Mouse (Mus musculus) layer of hippocampus, postnatal 10 days (tissue): ENCODE results near the gene Zkscan16. TPM values are rescaled to one million over a fixed set of nuclear protein-coding genes. Genes with fewer than 3 reads are reported as not detected.

Source experiments
- DNase-seq, 2 experiments: peaks; one replicate each; pipeline ENCODE4 v3.0.0; 2021; ENCODE audit warnings: low spot score in 2 of 2
- total RNA-seq, 2 experiments: library from RNA; stranded (reverse); gene quantifications; 2 replicates each; pipeline ENCODE4 v1.2.3; 2021

Gene Zkscan16
- total RNA-seq, 2 experiments from 2014 or later: 22.5 to 26.9 TPM

DNA sequence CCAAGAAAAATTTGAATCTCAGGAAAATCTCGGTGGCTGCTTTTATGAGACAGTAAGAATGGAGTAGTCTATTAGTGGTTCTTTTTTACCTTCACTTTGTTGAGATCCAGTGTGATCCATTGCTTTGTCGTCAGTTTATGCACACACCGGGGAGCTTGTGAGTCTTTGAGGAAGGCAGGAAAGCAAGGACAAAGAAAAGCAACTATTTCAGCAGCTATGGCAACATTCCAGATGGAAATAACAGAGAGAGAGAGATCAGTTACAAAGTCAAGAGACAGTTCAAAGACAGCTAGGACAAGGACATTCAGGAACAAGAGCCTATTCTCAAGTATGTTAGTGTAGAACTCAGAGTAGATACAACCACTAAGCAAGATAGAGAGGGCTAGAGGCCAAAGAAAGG, 7.6 kb upstream of the Zkscan16 start:
- no peak for DNase-seq

DNA sequence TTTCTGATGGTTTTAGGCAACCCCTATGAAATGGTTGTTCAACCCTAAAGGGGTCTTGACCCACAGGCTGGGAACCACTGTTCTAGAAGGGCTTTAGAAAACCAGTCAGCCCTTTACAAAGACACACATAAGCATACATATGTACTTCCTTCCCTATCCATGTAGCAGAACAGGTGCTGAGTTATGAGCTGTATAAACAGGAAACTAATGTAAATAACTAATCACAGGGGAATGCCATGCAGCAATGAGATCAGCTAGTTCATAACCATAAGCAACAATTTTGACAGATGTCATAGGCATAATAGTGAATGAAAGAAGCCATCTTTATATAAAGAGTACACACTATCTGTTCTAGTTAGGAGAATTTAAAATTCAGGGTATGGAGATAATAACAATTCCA, 1.8 kb upstream of the Zkscan16 start:
- no peak for DNase-seq

DNA sequence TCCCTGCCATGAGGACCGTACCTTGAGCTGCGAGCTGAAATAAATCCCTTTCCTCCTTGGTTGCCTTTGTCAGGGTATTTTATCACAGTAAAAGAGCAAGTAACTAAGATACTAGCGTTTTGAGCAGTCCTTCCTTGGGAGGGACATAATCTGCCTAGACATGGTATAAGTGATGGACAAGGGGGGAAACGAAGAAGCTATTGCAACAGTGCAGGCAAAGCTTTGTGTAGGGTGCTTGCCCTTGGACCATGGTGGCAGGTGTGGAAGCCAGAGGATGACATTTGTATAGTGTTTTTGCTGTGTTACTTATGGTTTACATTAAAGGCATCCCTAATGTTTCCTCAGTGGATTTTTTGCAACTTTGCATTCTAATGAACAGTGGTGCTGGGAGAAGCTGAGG, 486 bp upstream of the Zkscan16 start:
- DNase-seq: no peak

DNA sequence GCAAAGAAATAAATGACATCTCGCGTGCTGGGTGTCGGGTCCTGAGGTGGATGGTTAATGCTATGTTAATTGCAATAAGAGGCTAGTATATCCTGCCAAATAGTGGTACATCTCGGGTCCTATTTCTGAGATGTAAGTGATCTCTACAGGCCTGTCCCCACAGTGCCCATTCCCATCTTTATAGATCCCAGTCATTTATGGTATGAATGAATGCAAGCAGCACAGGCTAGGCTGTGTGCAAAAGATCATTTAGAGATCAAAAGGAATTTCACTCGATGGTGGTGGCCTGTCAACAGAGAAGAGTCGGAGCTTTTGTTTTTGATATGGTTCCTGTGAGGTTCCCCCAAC, 752 bp downstream of the Zkscan16 start:
- DNase-seq: no peak

DNA sequence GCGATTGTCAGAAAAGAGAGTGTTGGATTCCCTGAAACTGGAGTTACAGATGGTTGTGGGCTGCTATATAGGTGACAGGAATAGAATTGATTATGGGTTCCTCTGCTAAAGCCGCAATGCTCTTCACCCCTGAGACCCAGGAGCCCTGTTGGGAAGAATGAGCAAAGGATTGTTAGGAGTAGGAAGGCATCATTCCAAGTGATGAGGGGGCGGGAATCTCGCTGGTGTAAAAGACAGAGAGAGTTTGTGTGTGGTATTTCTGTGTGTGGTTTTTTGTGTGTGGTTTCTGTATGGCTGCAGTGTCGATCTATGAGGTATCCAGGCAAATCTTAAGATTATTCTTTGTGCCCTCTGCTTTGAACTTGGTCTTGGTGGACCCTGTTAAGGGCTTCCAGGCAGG, 1.3 kb downstream of the Zkscan16 start:
- DNase-seq: no peak

DNA sequence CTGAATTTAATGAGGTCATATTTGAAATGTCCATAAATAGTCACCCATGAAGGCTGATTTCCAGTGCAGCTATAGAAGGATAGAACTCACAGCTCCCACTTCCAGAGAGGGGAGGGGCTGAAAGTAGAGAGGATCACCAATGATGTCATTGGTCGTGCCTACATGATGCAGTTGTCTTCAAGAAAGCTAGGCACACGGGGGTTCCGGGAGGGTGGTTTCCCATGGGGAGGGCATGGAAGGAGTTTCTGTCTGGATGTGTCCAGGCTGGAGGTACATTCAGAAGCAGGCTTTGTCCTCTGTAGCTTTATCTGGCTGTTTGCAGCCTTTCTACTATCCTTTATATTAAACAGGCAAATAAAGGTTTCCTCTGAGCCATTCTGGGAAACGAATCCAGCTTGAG, 5.0 kb downstream of the Zkscan16 start:
- DNase-seq: no peak

DNA sequence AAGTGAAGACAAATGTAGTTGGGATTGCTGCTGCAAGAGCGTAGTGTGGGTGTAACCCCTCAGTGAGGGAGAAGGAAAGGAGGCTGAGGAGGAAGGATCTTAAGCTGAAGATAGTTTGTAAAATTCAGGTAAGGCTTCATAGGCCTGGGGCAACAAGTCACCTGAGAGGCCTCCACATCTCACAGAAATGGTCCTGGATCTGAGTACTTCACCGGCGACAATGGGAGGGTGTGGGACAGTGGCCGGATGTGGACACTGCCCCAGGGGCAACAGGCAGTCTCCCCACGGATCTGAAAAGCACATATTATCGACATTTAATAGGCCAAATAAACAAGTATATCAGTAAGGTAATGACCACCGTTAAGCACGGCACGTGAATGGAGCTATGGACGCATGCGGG, 9.2 kb downstream of the Zkscan16 start:
- DNase-seq: no peak

DNA sequence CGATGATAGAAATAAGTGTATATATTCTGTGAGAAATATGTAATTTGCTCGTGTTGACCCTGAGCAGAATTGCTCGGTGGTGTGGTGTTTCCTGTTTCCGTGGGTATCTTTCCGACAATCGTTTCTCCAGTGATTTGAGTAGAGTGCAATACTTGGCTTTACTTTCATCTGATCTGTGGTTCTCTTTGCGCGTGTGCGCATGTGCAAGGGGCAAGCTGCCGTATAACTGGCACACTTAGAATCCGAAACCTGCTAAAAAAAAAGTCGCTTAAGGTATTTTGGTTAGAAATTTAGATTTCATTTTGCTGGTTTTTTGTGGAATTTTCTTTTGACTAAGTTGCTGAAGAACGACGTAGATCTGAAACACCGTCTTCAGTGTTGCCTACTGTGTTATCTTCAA, 18.3 kb downstream of the Zkscan16 start:
- no peak for DNase-seq

DNA sequence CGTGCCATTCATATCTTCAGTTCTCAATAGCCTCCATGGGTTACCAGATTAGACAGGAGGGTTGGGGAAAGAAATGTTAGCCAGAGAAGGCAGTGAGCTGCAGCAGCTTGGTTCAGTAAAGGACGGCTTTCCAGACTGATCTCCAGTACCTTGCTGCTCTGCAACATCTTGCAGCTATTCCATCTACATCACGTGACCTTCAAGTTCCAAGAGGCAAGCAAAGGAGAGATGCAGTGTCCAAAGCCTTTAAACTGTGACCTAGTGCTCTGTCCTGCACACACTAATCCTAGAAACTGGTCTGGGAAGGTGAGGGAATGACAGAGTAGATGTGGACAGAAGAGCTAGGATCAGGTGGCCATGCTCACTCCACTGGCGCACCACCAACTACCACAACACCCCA, 19.8 kb downstream of the Zkscan16 start:
- no peak for DNase-seq

DNA sequence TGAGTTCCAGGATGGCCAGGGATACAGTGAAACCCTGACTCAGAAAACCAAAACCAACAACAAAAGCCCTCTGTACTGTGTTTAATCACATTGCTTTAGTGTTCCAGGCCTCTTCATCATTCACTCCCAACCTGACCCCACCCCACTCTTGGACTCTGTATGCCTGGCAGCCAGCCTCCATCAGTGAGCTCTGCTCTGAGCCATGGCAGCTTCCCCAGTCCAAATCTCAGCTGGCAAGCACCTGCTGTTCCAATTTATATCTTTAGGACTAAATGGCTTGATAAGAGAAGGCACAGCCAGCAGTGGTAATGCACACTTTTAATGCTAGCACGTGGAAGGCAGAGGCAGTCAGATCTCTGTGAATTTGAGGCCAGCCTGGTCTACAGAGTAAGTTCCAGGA, 21.7 kb downstream of the Zkscan16 start:
- no peak for DNase-seq

DNA sequence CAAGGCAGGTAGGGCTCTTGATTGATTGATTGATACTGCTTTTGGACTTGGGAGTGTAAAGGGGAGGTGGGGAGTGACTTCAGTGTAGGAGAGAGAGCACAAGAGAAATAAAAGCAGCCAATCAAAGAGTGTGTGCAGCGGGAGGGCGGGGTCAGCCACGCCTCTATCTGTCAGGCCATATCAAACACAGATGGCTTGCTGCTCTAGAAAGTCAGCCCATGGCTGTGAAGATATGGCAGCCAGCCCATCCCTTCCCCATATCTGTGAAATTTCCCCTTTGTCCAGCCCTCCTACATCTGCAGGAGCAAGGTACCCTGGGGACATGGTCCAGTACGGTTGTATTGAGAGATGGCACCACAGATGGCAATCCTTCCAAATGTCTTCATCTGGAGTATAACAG, 27.2 kb downstream of the Zkscan16 start:
- DNase-seq: no peak

DNA sequence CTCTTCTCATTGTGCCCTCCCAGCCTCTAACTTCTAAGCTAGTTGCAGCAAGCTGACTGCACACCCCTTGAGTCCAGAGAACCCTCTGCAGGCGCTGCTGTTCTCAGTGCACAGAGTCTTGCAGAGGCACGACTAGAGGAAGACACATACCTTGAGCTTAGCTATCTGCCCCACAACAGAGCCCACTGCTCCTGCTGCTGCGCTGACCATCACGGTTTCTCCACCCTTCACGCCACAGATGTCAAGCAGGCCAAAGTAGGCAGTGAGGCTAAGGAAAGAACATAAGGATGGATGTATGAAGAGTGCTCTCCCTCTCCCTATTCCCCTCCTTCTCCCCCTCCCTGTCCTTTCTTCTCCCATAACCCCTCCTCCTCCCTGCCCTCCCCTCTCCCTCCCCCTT, 32.3 kb downstream of the Zkscan16 start:
- no peak for DNase-seq

DNA sequence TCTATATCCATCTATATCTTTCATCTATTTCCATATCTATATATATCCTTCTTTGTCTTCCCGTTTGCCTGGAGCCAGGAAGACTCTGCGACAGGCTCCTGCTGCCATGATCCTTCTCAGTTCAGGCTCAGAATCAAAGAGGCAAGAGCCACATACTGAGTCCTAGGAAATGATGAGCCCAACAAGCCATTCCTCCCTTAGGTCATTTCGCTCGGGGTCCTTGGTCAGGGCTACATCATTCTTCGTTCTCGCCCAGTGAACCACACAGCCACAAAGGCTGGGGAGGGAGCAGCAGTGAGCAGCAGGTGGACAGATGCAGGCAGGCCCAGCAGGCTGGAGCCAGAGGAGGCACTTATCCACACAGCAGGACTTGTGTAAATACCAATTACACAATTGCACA, 38.0 kb downstream of the Zkscan16 start:
- no peak for DNase-seq

DNA sequence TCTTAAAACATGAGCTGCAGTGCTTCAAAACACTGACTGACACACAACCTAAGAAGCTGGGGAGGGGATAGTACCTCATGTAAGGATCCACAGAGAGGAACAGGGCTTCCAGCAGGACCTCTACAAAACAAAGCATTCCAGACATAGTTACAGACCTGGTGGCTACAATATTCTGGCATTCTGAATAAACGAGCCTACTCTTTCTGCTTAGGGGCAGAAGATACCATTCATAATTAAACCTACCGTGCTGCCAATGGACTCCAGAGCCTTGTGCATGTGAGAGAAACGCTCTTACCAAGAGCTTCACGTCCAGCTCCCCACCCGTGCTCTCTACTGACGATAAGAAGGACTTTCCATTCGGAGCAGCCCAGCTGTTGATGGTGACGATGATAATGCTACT, 39.4 kb downstream of the Zkscan16 start:
- DNase-seq: no peak

DNA sequence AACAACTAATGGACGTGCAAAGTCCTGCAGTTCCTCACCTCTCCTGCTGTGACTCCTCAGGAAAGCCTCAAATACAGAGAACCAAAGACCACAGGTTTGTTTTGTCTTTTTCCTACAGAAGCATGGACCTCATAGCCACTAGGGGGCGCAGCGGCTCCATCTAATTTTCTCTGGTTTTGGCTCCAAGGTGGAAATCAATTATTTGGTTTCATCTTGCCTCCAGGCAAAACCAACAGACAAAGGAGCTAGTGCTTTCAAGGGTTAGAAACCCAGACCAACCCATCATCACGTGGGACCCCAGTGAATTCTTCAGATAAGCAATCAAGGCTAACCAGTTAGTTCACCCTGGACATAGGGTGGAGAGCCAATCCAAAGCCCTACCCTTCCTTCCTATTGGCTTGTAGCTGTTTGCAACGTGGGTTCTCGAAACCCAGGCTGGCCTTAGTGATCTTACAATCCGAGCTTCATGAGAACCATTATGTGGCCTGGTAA, 41.8 kb downstream of the Zkscan16 start:
- peak; percentile 88 to 89 for DNase-seq

DNA sequence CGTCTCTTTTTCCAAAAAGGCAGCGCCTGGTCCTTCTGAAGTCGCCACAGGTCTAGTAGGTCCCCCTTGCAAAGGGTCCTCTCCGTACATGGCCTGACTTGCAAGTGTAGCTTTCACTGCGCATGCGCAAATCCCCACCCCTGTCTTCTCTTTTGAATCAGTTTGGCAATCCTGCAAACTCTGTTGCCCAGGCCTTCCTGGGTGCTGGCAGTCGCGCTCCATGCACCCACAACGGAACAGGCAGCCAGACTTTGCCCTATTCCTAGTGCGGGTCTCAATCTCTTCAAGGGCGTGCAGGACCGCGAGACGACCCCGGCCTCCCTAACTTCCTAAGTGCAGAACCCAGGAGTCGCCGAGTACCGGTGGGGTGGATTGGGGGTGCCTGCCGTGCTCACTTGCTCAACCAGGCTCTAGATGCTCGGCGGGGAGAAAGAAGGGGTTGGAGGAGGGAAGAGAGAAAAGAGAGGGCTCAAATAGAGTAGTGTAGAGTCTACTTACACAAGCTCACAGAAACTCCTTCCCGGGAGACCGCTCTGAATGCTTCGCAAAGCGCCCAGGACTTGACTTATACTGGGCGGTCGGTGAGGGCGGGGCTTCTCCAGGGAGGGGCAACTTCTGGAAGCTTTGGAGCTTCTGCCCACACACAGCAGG, 43.2 kb downstream of the Zkscan16 start, which contains the start of gene Ptgr1:
TSS of gene Ptgr1 (minus strand) at position 580 of the 651 bp plus-strand sequence.
- DNase-seq: peak; percentile 72 to 85

DNA sequence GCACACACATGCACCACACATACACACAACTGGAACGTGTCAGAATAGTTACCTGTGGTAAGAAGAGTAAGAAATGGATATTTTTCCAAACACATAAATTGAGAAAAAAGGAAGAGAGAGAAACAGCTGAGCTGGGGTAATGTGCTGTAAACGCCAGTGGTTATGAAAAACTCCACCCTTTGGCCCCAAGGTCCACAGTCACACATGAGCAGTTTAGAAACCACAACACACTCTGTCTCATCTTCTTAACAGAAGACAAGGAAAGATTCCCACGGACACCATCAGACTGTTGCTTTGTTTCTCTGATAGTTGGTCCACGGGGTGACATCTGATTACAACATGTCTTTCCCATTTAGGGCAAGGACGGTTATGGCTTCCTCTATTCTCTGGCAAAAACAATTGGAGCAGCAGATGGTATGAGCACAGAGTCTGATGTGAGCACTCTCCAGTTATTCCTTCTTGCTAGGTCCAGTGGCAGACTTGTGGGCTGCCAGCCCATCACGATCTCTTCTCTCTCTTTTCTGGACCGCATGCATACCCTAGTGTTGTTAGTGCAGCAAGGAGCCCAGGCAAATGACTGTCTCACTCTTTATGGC, 46.0 kb downstream of the Zkscan16 start:
- DNase-seq: no peak

DNA sequence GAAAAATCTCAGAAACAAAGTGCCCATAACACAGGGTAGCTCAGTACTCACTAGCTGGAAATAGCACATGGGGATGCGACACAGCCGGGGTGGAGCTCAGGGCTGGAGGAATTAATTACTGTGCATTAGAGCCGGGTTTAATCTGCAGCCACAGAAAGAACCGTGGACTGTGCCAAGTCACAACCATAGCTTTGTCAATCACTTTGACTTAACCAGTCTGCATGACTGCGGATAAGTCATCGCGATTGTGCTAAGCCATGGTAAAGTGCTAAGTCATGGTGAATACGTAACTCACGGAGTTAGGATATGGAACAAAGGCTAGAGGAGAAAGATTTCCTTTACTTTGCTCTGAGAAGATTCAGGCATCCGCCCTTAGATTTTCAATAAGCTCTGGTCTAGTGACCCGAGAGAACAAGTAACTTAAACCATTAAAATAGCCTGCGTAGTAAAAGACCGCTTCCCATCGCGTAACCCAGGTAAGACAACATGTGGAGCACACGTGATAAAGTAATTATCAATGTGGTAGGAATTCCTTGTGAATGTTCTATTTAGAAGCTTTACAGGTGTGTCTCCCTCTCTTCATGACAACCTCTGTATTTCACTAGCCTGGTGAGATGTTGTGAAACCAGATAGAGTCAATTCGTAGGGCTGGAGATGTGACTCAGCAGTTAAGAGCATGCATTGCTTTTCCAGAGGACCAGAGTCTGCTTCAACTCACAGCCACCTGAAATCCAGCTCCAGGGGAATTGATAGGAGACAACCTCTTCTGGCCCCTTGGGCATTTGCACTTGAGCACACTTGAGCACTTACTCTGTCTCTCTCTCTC, 47.4 kb downstream of the Zkscan16 start:
- DNase-seq: no peak

DNA sequence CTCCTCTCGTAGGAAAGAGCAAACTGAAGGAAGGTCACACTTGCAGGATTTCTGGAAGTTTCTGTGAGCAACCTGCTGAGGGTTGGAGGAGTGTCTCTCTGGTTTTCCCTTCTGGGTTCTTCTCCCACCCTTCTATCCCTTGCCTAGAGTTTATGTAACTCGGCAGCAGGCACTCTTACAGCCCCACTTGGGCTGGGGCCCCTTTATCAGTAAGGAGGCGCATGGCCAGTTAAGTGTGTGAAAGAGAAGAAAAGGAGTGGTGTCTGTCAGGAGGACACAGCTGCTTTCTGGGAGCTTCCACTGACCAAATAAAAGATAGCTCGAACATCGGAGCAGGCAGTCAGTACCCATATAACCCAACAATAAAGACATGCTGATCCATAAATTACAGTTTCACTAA, 48.8 kb downstream of the Zkscan16 start:
- no peak for DNase-seq

DNA sequence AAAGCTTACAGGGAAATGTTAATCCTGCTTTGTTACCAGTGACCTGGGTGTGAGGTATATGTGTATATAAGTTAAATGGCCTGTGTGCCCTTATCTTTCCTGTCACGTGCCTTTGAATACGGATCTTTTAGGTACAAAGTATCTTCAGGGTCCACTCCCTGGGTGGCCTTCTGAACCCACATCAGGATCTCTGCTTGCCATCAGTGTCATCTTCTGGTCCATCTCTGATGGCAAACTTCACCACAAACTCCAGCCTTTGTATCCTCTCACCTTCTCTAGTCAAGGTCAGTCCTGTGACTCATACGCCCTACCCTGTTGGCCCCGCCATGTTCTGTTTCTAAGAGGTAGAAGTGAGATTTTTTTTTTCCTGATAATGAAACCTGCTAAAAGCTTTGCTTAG, 51.3 kb downstream of the Zkscan16 start, which contains the start of gene Dnajc25:
TSS of gene Dnajc25 (plus strand) at position 301 of the 400 bp plus-strand sequence.
- no peak for DNase-seq

DNA sequence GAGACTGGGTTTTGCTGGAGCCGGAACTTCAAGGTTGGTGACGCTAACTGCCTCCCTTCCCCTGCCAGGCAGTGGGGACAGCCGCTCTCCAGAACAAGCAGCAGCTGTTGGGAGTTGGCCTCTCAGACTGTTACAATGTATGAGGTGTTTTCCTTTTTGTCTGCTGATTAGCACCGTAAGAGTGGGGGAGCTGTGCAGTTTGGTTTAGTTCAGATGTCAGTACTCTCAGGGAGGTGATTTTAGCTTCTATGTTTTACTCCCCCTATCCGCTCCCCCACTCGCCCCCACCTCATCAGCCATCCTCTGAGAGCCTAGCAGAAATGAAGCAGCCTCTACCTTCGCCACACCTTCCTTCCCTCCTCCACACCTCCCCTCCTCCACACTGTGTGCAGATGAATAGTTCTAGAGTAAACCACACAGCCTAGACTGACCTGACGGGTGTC, 51.8 kb downstream of the Zkscan16 start:
- no peak for DNase-seq

DNA sequence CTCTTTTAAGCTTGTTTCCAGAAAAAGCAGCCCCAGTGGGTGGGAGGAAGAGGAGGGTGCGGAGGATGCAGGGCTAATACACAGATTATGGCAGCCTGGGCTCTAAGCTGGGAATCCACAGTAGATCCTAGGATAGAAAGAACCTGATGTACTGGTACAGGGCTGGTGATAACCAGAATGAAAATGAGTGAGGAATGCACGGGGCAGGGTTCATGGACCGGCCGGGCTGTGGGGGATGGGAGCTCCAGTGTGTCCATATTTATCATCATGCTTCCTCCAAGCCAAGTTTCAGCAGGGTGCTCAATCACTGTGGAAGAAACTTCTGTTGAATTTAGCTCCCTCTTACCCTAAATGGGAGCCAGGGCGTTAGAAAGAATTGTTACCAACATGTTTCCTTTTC, 53.7 kb downstream of the Zkscan16 start:
- no peak for DNase-seq
